Mouse (Mus musculus) gastrocnemius, postnatal 36 days (tissue): Measurements from ENCODE around the gene Gm9049. TPM values are rescaled to one million over a fixed set of nuclear protein-coding genes. Genes with fewer than 3 reads are reported as not detected.
"Not testable (repeated sequence)": the region's sequence is repeated elsewhere in the genome, so short reads cannot be mapped to it uniquely, and the experiment has no call there.

Source experiments
- DNase-seq, 2 experiments: peaks; one replicate each; pipeline ENCODE4 v3.0.0; 2022
- intact Hi-C: fragments of 180-260 bp; cut with DNase I; formaldehyde crosslinking; loops from one replicate; pipeline ENCODE4 v1.15.1; 2025
- long read RNA-seq, 2 experiments: library from polyadenylated mRNA; stranded (forward); transcript quantifications; one replicate each; pipeline ENCODE4 v2.0.0; 2021
- total RNA-seq, 2 experiments: library from RNA; stranded (reverse); gene quantifications; 2 replicates each; pipeline ENCODE4 v1.2.3; 2021

Gene Gm9049
- total RNA-seq: not detected
- long read RNA-seq, experiment 1: 0 reads
- long read RNA-seq, experiment 2: 0 reads

DNA sequence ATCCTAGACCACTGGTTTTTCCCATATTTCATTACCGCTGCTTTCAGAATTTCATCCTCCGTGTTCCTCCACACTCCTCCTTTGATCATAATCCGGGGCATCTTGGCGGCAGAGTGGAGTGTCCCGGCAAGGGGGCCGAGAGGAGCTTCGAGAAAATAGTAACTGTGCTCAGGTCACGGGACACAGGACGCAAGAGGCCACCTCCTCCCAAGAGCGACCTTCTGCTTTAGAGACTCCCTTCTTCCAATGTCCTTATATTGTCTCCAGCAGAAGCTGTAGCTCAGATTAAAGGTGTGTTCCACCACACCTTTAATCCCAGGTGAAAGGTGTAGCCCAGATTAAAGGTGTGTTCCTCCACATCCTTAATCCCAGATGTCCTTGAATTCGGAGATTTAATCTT lies at the start of gene Gm9049:
TSS of gene Gm9049 (minus strand) at position 101 of the 400 bp plus-strand sequence.
- intact Hi-C loops: not testable (repeated sequence)

GRCm38 (mm10) chr10:118399917-118400316 lies 46.0 kb upstream of the Gm9049 start:
- DNase-seq: no peak
- intact Hi-C loops: no loop called here

More for the DNA sequence above, at the start of gene Gm9049:
- not testable (repeated sequence) for DNase-seq

- DNase-seq: peak; percentile 60 to 63
- intact Hi-C loops: no loop called here
Observed at GRCm38 (mm10) chr10:118370443-118370842, 16.5 kb upstream of the Gm9049 start.

DNA sequence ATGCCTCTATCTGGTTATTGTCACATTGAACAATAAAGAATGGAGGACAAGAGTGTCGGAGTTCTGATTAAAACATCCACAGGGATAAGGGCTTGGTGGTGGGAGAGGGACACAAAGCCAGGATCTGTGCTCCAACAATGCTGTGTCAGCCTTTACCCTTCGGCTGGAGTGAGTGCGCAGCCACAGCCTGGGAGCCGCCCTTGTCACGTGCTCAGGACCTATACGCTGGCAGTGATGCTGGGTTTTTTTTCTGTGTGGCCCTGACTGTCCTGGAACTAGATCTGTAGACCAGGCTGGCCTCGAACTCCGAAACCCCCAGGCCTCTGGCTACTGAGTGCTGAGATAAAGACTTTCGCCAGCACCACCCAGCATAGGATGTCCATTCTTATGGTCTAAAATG lies 15.6 kb upstream of the Gm9049 start:
- intact Hi-C loops: no loop called here
- no peak for DNase-seq

GRCm38 (mm10) chr10:118348579-118348978 lies 5.3 kb downstream of the Gm9049 start, which contains the start of gene Gm9048:
Gene Gm9048 (minus strand): TSS chr10:118348679.
- intact Hi-C loops, DNase-seq: not testable (repeated sequence)

GRCm38 (mm10) chr10:118343155-118343554 lies 10.8 kb downstream of the Gm9049 start, which contains the start of gene Gm9046:
Gene Gm9046 (minus strand): TSS chr10:118343255.
- DNase-seq, intact Hi-C loops: not testable (repeated sequence)

- intact Hi-C loops: not testable (repeated sequence)
Observed at GRCm38 (mm10) chr10:118337731-118338130, 16.2 kb downstream of the Gm9049 start, which contains the start of gene Gm9045. Gene Gm9045 (minus strand): TSS chr10:118337831.

DNA sequence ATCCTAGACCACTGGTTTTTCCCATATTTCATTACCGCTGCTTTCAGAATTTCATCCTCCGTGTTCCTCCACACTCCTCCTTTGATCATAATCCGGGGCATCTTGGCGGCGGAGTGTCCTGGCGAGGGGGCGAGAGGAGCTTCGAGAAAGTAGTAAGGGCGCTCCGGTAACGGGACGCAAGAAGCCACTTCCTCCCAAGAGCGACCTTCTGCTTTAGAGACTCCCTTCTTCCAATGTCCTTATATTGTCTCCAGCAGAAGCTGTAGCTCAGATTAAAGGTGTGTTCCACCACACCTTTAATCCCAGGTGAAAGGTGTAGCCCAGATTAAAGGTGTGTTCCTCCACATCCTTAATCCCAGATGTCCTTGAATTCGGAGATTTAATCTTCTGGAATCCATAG lies 21.6 kb downstream of the Gm9049 start, which contains the start of gene Gm9044:
TSS of gene Gm9044 (minus strand) at position 101 of the 400 bp plus-strand sequence.
- DNase-seq, intact Hi-C loops: not testable (repeated sequence)

More at GRCm38 (mm10) chr10:118337731-118338130, 16.2 kb downstream of the Gm9049 start, which contains the start of gene Gm9045:
- not testable (repeated sequence) for DNase-seq

- intact Hi-C loops: not testable (repeated sequence)
Observed at GRCm38 (mm10) chr10:118326869-118327268, 27.0 kb downstream of the Gm9049 start, which contains the start of gene Gm9040. Gene Gm9040 (minus strand): TSS chr10:118326969.

DNA sequence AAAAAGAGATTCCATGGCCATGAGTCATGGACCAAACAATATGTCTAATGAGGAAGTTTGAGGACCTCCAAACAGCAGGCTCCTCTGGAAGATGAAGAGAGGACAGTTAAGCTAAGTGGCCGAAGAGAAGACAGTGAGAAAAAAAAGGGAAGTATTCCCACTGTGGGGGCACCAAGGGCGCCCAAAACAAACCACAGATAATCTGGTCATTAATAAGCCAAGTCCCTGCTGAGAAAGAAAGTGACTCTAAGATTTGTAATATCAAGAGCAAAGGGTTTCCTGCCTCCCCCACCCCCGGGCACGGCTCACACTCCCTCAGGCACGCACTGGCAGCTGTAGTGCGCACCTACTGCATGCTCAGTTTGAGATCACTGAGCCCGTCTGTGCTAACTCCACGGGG lies 34.9 kb downstream of the Gm9049 start:
- no peak for DNase-seq
- intact Hi-C loops: no loop called here

More at GRCm38 (mm10) chr10:118326869-118327268, 27.0 kb downstream of the Gm9049 start, which contains the start of gene Gm9040:
- not testable (repeated sequence) for DNase-seq

DNA sequence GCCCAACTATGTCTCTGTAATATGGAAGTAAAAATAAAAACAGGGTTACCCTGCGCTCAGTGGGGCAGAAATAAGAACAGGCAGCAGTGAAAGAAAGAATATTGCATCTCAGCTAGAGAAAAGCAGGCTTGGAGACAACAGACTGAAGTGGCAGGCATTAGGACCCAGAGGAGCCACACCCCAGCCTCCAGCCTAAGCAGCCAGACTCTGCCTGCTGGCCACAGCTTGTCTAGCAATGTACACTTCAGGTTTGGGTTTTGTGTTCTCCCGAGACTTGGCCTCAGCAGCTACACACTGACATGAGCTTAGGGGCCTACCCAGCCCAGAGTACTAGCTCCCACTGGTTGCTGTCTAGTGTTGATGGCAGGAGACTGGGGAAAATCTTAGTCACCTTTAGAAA lies 51.8 kb downstream of the Gm9049 start:
- DNase-seq, intact Hi-C loops: not testable (repeated sequence)

Other genes with a start within 250 kb of the Gm9049 start
- gene Mdm1, start 212.3 kb downstream of the Gm9049 start, total RNA-seq: 1 to 10 TPM; 1.9 to 3.0 TPM
- not detected for gene Il22, start 149.2 kb downstream of the Gm9049 start, total RNA-seq
- gene Gm32717, start 113.3 kb downstream of the Gm9049 start, total RNA-seq: under 1 TPM; 0.47 to 0.48 TPM
- gene Gm32802, start 95.4 kb downstream of the Gm9049 start, total RNA-seq: under 1 TPM; 0.47 to 0.48 TPM
- not detected for gene Iltifb, start 59.1 kb downstream of the Gm9049 start, total RNA-seq
- not detected for gene Gm9040, start 27.1 kb downstream of the Gm9049 start, total RNA-seq
- not detected for gene Gm9044, start 21.7 kb downstream of the Gm9049 start, total RNA-seq
- not detected for gene Gm9045, start 16.3 kb downstream of the Gm9049 start, total RNA-seq
- not detected for gene Gm9046, start 10.8 kb downstream of the Gm9049 start, total RNA-seq
- not detected for gene Gm9048, start 5.4 kb downstream of the Gm9049 start, total RNA-seq
- gene Ifng, start 86.9 kb upstream of the Gm9049 start, total RNA-seq: not detected